Mouse (Mus musculus) urinary bladder, postnatal 10 days (tissue): ENCODE results near the gene Slc27a5.

Experiments used
- DNase-seq: peaks from one replicate; pipeline ENCODE4 v3.0.0; 2022; ENCODE audit warnings: low spot score

The Slc27a5 gene

DNA sequence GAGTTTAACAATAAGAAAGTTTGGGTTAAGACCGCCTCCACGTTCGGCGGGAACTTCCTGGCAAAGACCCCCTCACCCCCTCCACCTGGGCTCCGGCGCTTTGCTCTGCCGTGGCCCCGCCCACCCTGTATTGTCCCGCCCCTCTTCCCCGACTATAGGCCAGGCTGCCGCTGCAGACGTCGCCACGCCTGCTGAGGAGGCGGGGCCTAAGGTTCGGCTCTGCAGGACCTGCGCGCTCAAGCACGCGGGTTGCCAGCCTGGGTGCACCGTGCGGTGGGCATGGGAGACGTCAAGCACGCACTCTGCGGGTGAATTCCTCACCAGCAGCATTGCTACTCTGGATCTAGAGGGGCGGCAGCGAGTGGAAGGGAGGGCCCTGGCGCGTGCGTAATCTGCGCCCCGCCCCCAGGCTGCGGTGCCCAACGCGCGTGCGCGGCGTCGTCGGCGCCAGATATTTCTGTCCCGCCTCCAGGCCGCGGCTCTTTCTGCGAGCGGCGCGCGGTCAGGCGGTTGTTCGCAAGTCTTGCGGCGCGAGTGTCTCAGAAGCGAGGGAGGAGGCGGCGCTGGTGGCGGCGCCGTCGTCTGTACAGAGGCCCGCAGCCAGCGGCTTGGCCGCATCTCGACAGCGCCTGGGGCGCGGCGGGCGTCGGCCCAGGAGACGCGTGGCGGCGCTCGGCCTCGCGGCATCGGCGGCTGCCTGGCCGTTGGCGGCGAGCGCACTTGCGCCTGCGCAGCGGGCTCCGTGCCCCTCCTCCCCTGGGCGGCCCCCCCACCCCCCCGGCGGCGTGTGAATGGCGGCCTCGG lies 26.1 kb upstream of the Slc27a5 start:
- peak; percentile 70 for DNase-seq

DNA sequence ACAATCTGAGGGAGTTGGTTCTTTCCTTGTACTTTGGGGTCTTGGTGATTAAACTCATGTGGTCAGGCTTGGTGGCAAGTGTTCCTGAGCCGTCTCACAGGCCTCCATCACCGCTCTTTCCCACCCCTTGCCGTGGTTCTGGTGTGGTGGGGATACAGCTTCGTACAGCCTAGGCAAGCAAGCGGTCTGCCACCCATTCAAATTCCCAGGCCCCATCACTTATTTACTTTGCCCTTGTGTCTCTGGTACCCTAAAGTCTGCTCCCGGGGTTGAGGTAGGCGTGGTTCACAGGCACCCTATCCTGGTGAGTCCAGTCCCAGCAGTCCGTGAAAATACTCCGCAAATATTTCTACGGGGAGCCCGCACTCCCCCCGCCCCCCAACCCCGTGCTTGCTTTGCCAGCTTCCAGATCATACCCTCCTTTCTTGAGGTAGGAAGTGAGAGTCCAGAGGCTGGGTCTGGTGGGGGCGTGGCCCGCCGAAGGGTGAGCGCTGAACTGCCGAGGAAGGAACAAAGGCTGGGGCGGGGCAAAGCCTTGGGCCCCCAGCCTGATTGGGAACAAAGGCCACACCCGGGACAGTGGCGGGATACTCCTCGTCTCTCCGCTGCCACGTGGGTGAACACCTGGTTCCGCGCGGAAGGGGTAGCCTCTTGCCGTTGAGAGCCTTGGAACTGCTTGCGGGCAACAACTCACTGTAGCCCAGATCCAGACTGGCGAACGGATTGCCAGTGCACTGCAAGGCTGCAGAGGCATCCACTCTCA lies 25.0 kb upstream of the Slc27a5 start:
- peak; percentile 32 for DNase-seq

DNA sequence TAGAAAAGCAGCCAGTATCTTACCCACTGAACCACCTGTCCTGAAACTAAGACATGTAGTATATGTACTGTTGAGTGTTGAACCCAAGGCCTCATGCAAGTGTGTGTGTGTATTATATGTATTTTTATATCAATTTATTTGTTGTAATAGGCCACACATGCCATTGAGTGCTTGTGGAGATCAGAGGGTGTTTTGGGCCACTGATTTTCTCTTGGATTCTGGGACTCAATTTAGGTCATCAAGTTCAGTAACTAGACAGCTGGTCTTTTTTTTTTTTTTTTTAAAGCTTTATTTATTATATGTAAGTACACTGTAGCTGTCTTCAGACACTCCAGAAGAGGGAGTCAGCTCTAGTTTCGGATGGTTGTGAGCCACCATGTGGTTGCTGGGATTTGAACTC lies 17.2 kb upstream of the Slc27a5 start:
- no peak for DNase-seq

DNA sequence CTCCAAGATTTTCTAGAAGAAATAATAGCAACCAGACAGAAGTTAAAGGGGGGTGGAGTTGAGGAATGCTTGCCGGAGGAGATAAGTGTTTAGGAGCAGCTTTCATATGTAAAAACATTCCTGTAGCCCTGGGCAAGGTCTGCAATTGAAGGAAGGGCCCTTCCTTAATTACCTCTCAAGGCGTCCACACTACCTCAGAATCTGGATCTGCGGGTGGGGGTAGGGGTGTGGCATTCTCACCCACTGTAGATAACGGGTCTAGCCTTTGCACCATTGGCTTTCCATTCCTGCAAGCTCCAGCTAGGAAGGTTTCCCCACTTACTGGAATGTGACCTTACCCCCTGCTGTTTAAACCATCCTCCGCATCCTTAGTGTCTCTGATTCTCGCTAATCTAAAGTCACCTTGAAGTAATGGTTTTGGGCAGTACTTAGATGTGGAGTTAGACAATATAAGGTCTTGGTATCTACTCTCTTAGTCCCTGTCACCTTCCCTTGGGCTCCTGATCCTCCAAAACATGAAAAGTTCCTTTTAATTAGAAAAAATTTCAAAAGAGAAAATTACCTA lies 16.4 kb upstream of the Slc27a5 start:
- DNase-seq, result no peak

DNA sequence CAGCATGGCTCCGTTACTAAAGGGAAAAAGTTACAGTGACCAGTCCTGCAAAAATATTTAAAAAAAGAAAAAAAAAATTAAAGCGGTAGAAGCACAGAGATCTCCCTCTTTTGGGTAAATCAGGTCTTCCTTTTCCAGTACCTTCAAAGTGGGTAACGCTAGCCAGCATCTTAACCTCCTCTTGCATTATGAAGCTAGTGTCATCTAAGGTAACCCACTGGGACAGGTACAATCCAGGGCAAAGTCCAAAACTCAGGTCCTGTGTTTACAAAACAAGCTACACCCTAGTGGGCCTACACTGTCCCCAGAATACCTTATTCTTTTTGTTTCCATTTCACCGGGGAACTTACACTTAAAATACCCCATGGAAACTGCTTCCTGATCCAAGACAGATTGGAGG lies 15.7 kb upstream of the Slc27a5 start:
- DNase-seq, result no peak

DNA sequence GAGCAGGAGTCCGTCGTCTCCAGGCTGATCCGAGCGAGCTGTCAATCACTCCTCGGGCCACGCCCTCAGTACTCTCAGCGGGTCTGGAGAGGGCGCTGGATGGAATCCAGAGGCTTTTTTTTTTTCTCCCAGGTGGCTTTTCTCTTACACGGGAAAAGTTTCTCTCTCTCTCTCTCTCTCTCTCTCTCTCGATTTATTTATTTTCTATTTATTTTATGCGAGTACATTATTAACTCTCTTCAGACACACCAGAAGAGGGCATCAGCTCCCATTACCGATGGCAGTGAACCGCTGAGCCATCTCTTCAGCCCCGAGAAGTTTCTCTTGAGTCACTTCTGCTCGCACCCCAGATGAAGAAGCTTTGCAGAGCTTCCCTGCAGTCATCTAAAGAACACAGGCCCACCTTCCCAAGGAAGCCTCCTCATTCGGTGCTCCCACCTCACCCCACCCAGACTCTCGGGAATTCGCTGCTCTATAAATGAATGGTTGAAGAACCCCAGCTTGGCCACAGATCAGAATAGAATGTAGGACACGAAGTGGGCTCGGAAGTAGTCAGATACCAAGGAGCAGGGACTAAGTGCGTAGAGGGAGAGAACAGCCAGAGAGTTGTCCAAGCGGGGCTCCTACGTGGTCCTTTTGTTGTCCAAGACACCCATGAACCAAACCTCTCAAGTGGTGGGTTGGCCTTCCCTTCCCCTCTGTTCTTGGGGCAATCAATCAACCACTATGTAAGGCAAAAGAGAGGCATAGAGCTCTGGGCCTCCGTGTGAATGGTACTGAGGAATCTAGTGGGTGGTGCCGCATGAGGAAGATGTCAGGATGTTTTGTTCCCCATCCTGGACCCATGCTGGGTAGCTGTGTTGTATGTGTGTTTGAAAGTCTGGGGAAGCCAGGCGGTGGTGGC lies 12.3 kb upstream of the Slc27a5 start, which contains the start of gene Zbtb45:
Zbtb45 (minus strand) TSS at position 30 of the 904 bp plus-strand sequence.
- DNase-seq, result no peak

DNA sequence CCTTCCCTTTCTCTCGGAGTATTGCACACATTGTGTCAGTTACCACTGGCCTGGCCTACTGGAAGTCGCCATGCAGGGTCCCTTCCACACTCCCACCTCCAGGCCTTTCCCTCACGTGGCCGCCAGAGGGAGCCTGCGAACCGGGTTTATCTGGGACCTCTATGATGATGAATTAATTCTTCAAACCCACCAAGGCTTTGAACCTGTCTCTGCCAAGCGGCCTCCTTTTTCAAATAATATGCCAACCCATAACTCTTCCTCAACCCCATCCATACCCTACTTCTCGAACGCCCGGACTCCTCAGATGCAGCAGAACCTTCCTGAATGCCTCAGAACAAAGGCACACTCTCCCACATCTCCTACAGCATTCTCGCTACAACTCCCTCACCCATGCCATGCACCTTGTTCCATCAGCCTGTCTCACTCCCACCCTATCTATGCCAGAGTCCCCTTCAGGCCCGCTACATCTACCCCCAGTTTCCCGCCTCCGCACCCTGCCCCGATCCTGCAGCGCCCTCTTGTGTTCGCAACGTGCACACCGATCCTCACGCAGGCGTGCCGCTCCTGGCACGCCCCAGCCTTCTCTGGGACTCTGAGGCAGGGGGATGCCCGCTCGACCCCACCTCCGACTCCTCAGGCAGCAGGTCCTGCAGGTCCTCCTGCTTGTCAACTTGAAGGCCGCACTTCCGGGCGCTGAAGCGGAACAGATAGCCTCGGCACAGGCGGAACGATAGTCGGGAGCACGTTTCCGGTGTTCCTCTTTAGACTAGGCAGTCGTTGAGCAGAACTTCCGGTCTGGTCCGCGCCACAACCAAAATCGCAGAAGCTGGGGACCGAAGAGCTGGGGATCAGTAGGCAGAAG lies 11.4 kb upstream of the Slc27a5 start:
- DNase-seq, result peak; percentile 68

DNA sequence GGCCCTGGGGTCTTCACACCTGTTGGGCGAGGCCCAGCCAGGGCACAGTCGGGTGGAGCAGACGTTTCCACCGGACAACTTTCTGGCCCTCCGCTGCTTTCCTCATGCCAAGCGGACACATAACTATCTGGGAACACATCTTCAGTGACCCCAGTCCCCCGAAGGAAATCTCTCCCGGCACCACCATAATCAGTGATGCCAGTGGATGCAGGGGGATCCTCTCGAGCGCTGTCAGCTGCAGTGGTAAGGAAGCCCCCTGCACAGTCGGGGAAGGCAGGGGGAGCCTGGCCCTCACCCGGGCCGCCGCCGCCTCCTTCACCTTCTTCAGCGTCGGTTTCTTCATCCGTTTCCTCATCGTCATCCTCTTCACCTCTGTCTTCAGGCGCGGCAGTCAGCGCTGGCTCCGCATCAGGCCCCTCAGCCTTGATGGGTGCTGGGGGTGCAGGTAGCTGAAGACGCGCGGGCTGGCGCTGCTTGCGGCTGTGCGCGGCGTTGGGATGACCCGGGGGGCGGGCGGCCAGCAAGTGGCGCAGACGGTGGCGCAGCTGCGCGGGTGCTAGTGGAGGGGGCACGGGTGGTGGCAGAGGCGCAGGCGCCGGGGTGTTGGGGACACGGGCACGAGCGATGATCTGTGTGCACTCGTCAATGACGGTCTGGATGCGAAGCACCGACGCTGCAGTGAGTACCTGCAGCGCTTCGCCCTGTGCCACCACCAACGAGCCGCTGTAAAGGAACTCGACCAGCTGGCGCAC lies 9.5 kb upstream of the Slc27a5 start:
- DNase-seq, result no peak

DNA sequence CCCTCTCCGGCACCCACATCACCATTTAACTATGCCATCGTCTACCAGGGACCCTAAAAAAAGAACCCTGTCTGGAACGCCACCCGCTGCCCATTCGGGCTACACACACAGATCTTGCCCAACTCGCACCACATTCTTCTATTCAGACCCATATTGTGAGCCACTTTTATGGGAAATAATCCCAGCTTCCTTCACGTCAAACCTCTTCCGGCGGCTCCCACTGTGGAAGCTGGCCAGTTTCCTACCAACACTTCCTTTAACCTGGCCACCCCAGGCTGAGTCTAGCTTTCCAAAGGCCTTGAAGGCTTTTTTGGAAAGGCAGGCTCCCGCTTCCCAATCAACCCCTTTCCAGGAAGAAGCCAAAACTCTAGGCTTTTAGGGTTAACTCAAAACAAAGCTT lies 8.5 kb upstream of the Slc27a5 start:
- DNase-seq, result no peak

DNA sequence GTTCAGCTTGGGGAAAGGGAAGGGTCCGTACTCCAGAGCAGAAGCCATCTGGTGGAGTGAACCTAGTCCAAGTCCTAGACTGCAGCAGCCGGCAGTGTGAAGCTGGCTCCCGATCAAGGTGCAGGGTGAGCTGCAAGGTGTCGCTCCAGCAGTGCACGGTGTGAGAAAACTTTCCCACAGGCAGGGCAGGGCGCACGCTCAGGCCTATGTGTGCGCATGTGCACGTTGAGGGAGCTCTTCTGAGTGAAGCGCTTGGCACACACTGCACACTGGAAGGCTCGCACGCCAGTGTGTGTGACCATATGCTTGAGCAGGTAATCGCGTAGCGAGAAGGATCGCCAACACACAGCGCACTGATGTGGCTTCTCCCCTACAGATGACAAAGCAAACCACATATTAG lies 8.0 kb upstream of the Slc27a5 start:
- DNase-seq, result no peak

DNA sequence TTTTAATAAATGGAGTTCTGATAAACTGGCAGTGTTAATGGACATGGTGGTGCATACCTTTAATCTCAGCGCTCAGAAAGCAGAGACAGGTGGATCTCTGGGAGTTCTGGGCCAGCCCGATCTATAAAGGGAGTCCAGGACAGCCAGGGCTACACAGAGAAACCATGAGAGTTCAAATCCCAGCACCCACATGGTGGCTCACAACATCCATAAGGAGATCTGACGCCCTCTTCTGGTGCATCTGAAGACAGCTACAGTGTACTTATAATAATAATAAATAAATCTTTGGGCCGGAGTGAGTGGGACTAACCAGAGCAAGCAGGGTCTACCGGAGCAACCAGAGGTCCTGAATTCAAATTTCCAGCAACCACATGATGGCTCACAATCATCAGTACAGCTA lies 5.4 kb upstream of the Slc27a5 start:
- DNase-seq, result no peak

DNA sequence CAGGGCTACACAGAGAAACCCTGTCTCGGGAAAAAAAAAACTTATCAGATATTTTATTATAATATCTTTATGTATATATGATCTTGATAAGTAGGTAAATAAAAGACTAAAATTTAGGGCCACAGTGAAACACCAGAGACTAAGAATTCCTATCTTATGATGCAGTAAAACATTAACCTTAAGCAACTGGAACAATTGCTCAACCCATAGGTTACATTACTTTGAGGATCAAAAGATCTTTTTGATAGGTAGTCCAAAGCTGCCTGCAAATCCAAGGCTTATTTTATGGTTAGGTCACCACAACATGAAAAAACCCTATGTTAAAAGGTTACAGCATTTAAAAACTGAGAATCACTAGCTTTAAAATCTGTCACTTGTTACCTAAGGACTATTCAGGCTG lies 3.6 kb upstream of the Slc27a5 start:
- DNase-seq, result no peak

DNA sequence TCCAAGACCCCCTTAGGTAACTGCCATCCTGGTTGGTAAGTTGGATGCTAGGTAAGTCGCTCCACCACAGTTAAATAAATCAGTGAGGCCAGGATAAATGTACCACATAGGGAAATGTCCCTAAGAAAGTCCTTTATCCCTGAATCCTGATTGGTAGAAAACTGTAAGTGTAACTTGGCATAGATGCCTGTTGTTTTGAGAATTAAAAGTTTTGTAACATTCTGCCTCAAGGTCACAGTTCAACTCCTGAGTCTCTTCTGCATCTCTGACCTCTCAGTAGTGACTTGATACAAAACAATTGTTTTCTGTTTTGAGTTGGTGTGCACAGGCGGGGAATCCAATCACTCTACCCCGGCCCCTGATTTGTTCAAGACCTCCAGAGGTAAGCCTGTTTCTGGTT lies 859 bp upstream of the Slc27a5 start, which contains the start of gene Trim28:
Trim28 (plus strand) TSS at position 264 of the 400 bp plus-strand sequence.
- DNase-seq, result no peak

DNA sequence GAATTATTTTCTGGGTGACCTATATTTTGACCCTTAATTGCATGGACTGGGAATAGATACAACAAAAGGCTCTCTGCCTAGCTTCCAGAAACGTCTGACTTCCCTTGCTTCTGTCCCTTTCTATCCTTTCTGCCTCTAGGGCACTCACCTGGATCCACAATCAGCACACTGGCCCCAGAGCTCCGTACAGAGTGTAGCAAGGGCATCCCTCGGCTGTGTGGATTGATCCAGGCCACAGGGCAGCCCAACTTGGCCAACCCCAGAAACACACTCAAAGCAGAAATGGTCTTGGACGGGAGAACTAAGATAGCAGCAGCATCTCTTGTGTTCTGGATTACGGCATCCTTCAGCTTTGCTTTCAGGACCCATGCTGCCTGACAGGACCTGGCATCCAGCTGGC lies 762 bp downstream of the Slc27a5 start:
- no peak for DNase-seq

DNA sequence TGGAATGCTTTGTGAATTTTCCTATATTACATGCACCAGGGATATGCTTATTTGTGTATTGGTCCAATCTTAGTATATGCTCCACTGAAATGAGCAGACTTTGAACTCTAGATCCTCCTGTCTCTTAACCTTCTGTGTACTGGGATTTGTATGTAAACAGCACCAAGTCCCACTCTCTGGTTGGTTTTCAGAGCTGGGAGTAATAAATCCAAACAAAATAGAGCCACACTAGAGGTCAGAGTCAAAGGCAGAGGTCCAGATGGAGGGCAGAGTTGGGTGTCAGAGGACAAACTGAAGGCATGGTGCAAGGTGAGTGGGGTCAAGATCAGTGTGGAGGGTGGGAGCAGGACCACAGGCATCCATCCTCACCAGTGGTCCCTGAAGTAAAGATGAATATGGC lies 2.1 kb downstream of the Slc27a5 start:
- no peak for DNase-seq

DNA sequence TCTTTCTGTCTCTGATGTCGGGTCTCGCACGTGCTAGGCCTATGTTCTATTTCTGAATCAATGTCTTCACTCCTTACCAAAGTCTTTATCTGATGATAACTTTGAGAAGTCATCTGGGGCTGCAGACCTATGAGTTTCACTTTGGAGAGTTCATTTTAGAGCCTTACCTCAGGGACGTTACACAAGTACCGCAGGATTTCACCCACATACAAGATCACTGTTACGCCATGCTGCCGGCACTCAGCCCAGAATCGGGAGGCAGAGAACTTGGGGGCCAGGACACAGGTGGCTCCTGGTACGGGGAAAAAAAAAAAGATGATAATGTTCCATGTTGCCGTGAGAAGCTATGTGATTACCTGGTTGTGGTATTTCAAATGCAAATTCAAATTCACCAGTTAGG lies 4.8 kb downstream of the Slc27a5 start:
- DNase-seq, result no peak

DNA sequence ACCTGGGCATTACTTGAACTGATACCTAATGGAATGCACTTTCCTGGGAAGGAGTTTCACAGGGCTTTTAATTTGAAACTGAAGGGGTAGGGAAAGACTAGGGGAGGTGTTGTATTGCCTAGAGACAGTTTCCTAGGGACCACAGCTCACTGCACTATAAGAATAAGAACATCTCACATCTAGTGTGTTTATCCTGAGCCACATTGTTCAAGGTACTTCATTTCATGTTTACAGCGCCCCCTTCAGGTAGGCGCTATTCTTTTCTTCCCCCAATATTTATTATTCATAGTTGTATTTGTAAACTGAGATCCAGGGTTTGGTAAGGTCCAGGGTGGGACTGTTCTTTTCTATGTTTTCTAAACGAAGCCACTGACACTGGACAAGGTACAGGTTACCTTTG lies 5.8 kb downstream of the Slc27a5 start:
- no peak for DNase-seq

DNA sequence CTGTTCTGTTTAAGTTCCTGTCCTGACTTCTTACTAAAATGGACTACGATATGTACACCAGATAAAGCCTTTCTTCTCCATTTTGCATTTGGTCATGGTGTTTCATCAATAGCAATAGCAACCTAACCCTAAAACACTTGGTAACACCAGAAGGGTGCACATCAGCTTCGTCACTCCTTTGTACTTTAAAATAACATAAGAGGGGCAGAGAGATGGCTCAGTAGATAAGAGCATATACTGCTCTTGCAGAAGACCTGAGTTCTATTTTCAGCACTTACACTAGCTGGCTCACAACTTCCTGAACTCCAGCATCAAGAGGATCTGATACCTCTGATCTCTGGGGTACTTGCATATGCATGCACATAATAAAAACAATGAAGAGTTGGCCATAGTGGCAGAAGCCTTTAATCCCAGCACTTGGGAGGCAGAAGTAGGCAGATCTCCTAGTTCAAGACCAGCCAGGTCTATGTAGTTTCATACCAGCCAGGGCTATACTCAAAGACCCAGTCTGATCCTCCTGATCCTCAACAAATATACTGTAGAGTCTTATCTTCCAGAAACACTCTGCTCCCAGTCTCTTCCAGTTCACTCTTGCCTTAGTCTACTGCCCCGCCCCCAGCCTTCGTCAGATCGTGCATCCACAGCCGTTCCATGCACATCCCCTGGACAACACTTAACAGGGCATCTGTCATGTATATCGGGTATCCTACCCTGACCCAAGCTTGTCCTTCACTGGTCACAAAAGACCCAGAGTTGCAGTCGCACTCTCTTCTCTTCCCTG lies 10.4 kb downstream of the Slc27a5 start:
- no peak for DNase-seq

DNA sequence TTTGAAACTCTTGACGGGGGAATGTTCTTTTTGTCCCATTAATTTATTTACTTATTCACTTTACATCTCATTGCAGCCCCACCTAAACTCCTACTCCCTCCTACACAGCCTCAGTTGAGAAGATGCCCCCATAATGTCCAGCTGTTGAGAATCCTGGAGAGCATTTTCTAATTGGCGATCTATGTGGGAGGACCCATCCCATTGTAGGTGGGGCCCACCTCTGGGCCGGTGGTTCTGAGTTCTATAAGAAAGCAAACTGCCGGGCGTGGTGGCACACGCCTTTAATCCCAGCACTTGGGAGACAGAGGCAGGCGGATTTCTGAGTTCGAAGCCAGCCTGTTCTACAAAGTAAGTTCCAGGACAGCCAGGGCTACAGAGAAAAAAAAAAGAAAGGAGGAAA lies 11.1 kb downstream of the Slc27a5 start:
- no peak for DNase-seq

DNA sequence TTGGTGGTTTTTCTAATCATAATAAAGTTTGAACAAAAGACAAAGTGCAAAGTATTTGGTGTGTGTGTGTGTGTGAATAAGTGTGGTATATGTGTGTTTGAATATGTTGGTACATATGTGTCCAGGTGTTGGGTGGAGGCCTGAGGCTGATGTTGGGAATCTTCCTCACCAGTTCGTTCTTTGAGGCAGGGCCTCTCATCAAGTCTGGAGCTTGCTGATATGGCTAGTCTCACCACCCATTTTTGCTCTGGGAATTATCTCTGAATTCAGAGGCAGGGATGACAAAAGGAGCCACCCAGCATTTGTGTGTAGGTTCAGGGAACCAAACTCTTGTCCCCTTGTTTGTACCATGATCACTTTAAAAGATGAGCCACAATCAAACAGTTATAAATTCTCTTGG lies 12.3 kb downstream of the Slc27a5 start:
- DNase-seq, result no peak
